Comparison of ENCODE assay signal across 16 mouse cellular contexts in the genomic region with DNA sequence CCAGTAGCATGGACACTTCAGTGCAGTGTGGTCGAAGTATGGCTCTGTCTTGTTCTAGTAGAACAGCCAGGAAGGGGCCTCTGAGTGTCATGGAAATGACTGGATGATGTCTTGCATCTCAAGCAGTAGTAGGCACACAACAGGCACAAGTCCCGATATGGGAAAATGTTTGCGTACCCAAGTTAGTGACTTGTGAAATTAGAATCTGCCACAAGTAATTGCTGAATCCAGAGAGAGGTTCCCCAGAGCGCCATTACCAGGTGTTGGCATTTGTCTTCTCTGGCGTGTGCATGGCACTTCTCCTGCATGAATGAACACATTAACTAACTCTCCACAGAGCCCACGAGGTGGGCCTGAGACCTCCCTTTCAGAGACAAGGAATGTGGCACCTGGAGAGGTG.
"Had no signal": no experiment of that assay in that cellular context is flagged by ENCODE, and none has a peak within 500 bp of the region (broad histone marks: within the 10 kb centered on the region; RNA-seq: fewer than 3 reads in every experiment).

No protein-coding gene starts in this region.

- H3K36me3 ChIP-seq: kidney, embryonic 15.5 days; limb, embryonic 15.5 days; liver, embryonic 12.5 days; midbrain, embryonic 13.5 days; stomach, embryonic 15.5 days had no signal

- H3K4me1 ChIP-seq: stomach, embryonic 15.5 days had no signal

- H3K9ac ChIP-seq: kidney, embryonic 15.5 days; limb, embryonic 15.5 days; liver, embryonic 12.5 days; lung, embryonic 14.5 days; midbrain, embryonic 13.5 days; stomach, embryonic 15.5 days had no signal

- ATAC-seq: intestine, embryonic 16.5 days; liver, embryonic 12.5 days; midbrain, embryonic 13.5 days had no signal

- H3K9me3 ChIP-seq: kidney, embryonic 15.5 days; limb, embryonic 15.5 days; liver, embryonic 12.5 days; midbrain, embryonic 13.5 days; stomach, embryonic 15.5 days had no signal

- H3K4me2 ChIP-seq: kidney, embryonic 15.5 days; limb, embryonic 15.5 days; liver, embryonic 12.5 days; lung, embryonic 14.5 days; midbrain, embryonic 13.5 days; stomach, embryonic 15.5 days had no signal

- DNase-seq: kidney, adult 2 months; kidney, postnatal 14 days; layer of hippocampus, adult 9-11 months; layer of hippocampus, postnatal 36 days; lung, embryonic 14.5 days; lung, postnatal 10 days; right cerebral cortex, postnatal 14 days; thymus, adult 2 months; thymus, postnatal 36 days had no signal

- H3K4me3 ChIP-seq: kidney, embryonic 15.5 days; limb, embryonic 15.5 days; liver, embryonic 12.5 days; midbrain, embryonic 13.5 days; stomach, embryonic 15.5 days had no signal

- H3K27me3 ChIP-seq: kidney, embryonic 15.5 days; liver, embryonic 12.5 days; midbrain, embryonic 13.5 days; stomach, embryonic 15.5 days had no signal

- H3K27ac ChIP-seq: kidney, embryonic 15.5 days; limb, embryonic 15.5 days; liver, embryonic 12.5 days; macrophage; midbrain, embryonic 13.5 days; stomach, embryonic 15.5 days had no signal
